In genomic region chr16:38057898-38058297, GRCm38 (mm10) we compare ENCODE assay signal across 17 mouse cellular contexts.
"Had no signal": no experiment of that assay in that cellular context is flagged by ENCODE, and none has a peak within 500 bp of the region (broad histone marks: within the 10 kb centered on the region; RNA-seq: fewer than 3 reads in every experiment).

No protein-coding gene starts in this region.

- H3K4me1 ChIP-seq: lung, embryonic 15.5 days; megakaryocyte, embryonic 14.5 days; midbrain, embryonic 13.5 days; midbrain, embryonic 15.5 days; neural tube, embryonic 12.5 days; stomach, embryonic 15.5 days had no signal

- ATAC-seq: lung, postnatal 0 days; midbrain, embryonic 13.5 days; midbrain, embryonic 15.5 days had no signal

- DNase-seq: lung, adult 2 months; lung, postnatal 14 days; lung, postnatal 36 days; right cerebral cortex, postnatal 14 days; thymus, adult 2 months; thymus, postnatal 25 days; thymus, postnatal 4 days had no signal

- H3K9me3 ChIP-seq: lung, embryonic 15.5 days; megakaryocyte, embryonic 14.5 days; midbrain, embryonic 13.5 days; midbrain, embryonic 15.5 days; neural tube, embryonic 12.5 days; stomach, embryonic 15.5 days had no signal

- H3K4me3 ChIP-seq: lung, embryonic 15.5 days; megakaryocyte, embryonic 14.5 days; midbrain, embryonic 13.5 days; midbrain, embryonic 15.5 days; neural tube, embryonic 12.5 days; stomach, embryonic 15.5 days had no signal

- H3K36me3 ChIP-seq: lung, embryonic 15.5 days; midbrain, embryonic 13.5 days; midbrain, embryonic 15.5 days; neural tube, embryonic 12.5 days; stomach, embryonic 15.5 days had no signal

- H3K9ac ChIP-seq: lung, embryonic 15.5 days; midbrain, embryonic 13.5 days; midbrain, embryonic 15.5 days; neural tube, embryonic 12.5 days; stomach, embryonic 15.5 days had no signal

- H3K27ac ChIP-seq: lung, embryonic 15.5 days; macrophage; midbrain, embryonic 13.5 days; midbrain, embryonic 15.5 days; neural tube, embryonic 12.5 days; stomach, embryonic 15.5 days; stomach, postnatal 0 days had no signal

- H3K27me3 ChIP-seq: lung, embryonic 15.5 days; megakaryocyte, embryonic 14.5 days; midbrain, embryonic 13.5 days; midbrain, embryonic 15.5 days; neural tube, embryonic 12.5 days; stomach, embryonic 15.5 days had no signal

- H3K4me2 ChIP-seq: lung, embryonic 15.5 days; midbrain, embryonic 11.5 days; midbrain, embryonic 13.5 days; midbrain, embryonic 15.5 days; neural tube, embryonic 12.5 days; stomach, embryonic 15.5 days had no signal
